Mouse (Mus musculus): ENCODE results near the gene Sf3b3.

The Sf3b3 gene

DNA sequence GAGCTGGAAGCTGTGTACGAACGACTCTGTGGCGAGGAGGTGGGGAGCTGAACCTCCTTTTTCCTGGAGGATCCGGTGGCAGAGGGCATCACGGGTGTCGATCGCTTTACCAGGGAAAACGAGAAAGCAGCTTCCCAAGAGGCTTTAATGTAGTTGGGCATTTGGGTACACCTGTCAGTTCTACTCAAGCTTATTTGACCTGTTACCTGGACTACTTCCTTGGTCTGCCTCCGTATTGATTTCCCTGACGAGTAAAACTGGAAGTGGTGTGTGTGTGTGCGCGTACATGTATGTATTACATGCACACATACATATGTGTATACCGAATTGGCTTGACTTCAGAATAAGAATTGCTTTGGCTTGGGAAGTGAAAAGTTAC lies 573 bp upstream of the Sf3b3 start:
- no peak for DNase-seq

- DNase-seq = no peak
Measured at GRCm38 (mm10) chr8:110845821-110846404, 674 bp downstream of the Sf3b3 start.

DNA sequence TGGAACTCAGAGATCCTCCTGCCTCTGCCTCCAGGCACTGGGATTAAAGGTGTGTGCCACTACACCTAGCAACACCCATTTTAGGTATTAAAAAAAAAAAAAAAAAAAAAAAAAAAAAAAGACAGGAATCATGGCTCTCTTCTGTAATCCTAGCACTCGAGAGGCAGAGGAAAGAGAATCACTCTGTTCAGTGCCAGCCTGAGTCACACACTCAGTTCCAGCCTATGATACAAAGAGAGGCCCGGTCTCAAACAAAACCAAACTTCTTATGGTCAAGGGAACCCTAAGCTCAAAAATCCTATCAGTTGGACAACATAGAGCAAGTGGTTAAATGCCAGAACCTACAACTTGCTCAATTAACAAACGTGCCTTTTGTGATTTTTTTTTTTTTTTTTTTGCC lies 1.6 kb downstream of the Sf3b3 start:
- no peak for DNase-seq

DNA sequence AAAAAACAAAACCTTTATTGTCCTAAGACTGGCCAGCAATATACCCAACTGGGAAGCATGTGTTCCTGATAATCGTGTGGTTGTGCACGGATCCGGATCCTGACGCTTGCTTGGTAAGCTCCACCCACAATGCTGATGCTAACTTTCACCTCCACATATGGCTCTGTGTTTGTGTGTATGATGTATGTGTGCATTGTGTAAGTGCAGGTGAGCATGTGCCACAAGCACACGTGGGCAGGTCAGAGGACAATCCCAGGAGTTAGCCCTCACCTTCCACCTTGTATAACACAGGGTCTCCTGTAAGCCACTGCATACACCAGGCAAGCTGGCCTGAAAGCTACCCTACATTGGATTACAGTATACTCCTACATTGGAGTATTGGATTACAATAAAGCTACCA lies 3.4 kb downstream of the Sf3b3 start:
- DNase-seq = no peak

DNA sequence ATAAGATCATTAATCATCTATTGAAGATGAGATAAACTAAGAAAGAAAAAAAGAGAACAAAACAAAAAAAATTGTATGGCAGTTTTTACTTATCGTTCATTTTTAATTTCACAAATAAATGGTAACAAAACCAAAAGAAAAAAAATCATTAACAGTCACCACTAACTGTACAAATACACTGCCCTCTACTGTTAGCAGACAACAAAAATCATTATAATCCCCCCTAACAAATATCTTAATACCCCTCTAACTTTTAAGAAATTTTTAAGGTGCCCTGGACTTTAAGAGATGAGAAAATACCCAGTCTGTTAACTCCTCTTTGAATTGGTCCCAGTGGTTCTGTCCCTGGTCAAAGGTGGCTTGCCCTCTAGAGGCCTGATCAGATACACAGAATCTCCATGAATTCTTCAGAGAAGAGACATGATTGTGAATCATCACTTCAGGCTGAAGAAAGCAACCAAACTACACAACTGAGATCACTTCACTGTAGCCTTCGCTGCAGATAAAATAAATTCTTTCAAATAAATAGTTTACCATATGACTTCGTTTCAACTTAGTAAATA lies 4.5 kb downstream of the Sf3b3 start:
- no peak for DNase-seq

DNA sequence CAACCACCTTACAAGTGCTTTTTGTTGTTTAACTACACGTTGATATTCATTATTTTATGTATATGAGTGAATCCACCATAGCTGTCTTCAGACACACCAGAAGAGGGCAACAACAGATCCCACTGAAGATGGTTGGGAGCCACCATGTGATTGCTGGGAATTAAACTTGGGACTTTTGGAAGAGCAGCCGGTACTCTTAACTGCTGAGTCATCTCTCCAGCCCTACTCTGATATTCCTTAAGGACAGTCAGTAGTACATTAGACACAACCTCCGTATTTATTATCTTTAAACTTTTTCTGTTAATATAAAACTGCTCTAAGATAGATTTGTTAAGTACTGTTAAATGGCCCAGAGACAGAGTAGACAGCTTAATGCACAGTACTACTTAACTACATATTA lies 14.6 kb downstream of the Sf3b3 start:
- no peak for DNase-seq

DNA sequence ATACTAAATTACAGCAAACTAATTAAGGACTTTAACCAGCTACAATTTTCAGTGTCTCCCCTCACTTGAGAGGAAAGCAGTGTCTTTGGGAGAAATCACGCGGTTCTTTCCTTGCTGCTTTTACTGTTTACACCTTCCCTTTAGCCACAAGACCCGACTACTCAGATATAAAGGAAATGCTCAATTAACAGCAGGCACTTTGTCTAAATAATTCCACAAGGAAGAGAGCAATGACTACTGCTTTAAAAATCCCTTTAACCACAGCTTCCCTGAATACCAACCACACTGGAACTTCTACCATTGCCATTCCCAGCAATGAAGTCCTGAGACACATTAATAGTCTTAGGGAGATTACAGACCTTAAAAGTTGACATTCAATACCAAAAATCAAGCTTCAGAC lies 18.1 kb downstream of the Sf3b3 start:
- DNase-seq = no peak

DNA sequence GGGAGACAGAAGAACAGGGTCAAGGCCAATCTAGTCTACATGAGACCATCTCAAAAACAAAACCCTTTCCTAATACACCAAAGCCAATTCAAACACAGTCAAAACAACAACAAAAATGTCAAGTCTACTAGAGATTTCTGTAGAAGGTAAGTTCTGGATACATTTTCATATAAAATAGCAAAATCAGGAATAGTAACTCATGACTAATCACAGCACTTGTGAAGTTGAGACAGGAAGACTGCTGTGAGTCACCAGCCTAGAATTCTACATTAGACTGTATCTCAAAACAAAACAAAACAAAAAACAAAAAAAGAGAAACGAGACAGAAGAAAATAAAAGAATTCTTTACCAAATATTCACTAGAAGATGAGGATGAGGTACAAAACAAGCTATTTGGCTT lies 21.7 kb downstream of the Sf3b3 start:
- no peak for DNase-seq

DNA sequence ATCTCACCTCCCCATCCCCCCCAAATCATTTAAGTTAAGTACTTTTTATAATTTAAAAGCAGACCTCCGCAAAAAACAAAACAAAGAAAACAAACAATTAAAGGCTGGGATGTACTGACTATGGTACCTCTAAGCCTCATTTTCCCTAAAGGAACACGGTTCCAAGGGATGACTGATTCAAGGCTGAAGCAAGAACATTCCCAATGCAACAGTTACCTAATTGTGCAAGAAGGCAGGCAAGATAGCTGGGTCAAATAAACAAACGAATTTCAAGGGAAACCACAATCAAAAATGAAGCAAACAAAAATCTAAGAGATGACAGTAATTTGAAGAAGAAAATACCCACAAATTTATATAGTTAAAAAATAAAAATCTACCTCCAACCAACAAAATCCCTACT lies 24.6 kb downstream of the Sf3b3 start:
- DNase-seq = no peak

- DNase-seq = no peak
Measured at GRCm38 (mm10) chr8:110820257-110820656, 26.3 kb downstream of the Sf3b3 start.

DNA sequence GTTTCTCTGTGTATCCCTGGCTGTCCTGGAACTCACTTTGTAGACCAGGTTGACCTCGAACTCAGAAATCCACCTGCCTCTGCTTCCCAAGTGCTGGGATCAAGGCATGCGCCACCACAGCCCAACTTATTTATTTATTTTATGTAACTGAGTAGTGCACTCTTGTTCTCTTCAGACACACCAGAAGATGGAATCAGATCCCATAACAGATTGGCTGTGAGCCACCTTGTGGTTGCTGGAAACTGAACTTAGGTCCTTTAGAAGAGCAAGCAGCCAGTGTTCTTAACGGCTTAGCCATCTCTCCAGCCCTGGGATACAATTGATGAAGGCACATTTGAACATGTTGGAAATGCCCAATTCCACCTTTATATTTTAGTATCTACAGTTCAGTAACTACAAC lies 28.0 kb downstream of the Sf3b3 start:
- DNase-seq = no peak

GRCm38 (mm10) chr8:110816990-110817389 lies 29.6 kb downstream of the Sf3b3 start:
- DNase-seq = no peak

DNA sequence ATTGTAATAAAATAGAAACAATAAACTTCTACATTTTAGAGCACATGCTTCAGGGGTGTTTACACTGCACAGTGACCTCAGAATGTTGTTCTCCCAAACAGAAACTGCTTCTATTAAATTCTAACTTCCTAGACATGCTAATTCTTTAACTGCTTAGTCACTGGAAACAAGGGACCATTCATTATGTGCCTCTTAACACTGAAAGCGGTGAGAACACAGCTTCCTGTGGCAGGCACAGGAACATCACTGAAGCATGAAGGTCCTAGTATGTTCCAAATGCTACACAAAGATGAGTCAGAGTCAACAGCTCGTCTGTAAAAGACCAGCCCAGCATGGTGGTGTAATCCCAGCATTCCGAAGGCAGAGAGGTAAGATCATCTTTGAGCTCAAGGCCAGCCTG lies 31.3 kb downstream of the Sf3b3 start:
- DNase-seq = no peak

DNA sequence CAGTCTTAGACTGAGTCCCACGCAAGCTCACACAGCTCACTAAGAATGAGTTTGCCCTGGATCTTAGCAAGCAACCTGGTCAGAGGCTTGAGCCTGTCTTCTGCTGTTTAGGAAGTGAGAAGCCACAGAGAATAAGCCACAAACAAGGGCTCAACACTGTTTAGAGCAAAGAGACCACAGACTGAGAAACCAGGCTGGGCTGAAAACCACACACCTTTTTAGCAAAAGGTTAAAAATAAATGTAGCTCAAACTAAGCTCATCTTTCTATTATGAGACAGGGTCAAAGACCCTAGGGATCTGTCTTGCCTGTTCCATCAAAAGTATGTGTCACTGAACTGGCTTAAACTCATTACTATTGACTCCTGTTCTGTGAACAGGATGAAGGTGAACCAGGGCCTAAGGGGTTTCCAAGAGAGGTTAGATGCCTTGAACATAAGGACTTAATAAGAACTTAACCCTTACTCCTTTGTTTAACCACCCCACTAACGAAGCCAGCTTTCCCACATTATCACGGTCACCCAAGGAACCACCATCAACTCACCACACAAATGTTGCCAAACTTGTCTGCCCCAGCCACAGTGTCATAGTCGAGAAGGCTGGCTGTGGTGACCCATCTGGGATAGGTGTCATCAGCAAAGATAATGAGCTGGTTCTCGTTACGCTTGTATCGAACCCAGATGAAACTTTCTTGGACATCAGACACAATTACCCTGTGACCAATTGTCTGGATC lies 33.3 kb downstream of the Sf3b3 start:
- no peak for DNase-seq

- DNase-seq = no peak
Measured at GRCm38 (mm10) chr8:110812349-110813080, 34.1 kb downstream of the Sf3b3 start.

DNA sequence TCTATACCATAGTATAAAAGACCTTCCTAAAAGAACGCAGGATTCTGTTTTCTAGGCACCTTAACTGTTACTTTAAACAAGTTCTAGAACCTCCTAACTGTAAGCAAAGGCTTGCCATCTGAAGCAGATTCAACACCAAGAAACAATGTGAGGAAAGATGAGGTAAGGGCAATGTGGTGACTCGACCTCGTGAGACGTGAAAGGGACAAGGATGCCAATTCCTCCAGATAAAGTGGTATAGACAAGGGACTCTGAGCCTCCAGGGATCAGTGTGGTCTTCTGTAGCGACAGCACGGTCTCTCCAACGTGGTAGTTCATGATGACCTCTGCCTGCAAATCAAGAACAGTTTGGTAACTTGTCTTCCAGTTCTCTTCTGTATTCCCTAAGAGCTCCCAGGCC lies 34.8 kb downstream of the Sf3b3 start:
- DNase-seq = no peak

DNA sequence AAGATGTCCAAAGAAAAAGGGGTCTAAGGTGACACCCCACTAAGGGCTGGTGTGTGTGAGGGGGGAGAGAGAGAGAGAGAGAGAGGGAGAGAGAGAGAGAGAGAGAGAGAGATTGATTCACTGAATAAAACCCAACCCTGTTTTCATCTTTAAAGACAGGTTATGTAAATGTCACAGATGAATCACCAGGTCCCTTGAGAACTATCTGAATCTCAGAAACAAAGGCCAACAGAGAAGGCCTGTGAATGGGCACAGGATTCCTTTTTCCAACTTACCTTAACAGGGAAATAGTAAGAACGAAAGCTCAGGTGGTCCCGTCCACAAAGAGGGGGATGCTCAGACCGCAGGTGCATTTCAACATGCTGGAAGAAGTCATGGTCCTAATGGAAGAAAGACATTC lies 35.5 kb downstream of the Sf3b3 start:
- DNase-seq = no peak

- DNase-seq = no peak
Measured at GRCm38 (mm10) chr8:110810481-110811065, 36.0 kb downstream of the Sf3b3 start.

DNA sequence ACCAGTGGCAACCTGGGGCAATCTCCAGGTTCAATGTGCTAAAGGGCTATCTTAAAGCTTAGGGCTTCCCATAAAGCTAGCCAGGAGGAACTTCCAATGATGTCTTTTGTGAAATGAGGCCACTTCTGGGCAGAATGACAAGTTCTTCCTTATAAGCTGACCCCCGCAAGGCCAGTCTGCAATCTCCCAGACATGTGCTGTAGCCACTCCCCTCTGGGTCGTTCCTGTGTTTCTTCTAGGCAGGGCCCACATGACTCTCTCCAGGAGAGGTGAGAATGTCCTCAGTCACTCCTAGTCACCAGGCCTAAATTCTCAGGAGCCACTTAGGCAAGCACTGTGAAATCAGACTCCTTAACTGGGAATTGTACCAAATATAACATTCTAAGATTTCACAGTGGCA lies 36.8 kb downstream of the Sf3b3 start:
- DNase-seq = no peak

DNA sequence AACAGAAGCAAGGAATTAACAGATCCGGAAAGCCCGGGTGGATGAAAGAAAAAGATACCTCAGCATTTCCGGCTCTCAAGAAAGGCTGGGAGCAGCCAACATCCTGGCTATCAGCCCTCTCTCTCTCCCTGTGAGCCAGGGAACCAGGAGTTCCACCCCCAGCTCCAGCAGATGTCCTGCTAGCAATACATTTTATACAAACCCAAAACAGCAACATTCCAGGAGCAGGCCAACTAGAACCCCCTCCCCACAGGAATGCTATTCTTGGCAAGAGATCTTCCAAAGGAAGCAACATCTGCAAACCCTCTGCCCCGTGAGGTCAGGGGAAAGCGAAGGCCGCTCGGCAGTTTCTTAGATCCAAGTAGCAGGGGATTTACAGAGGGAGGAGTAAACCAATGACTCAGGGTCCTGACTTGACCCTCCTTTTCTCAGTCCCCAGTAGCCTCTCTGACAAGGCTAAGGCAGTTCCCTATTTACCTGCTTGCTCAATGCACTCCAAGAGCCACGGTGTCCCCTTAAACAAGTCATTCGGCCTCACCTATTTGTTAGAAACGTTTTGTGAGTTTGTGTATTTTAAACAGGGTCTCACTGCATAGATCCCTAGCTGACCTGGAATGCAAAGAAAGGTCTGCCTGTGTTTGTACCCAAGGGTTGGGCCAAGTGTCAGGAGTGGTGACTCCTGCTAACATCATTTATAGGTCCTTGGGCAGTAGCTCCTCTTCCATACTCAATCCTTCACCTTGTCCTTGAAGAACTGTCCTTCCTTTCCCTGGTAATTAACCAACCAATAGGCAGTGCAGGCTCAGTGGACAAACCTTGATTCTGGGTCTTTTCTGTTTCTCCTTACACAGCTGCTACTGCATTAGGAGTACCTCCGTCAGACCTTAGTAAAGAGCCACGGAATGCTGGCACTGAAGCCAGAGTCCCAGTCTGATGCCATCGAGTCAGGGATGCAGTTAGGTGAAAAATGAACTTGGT lies 37.8 kb downstream of the Sf3b3 start:
- peak; percentile 26 for DNase-seq

- no peak for DNase-seq
Measured at GRCm38 (mm10) chr8:110806146-110806545, 40.4 kb downstream of the Sf3b3 start.

- DNase-seq = no peak
Measured at GRCm38 (mm10) chr8:110805669-110806068, 40.9 kb downstream of the Sf3b3 start, which contains the start of gene Il34. Gene Il34, minus strand, starts transcription at chr8:110805924.

All from liver (tissue).